Mouse (Mus musculus) thymus, adult 2 months (tissue): ENCODE measurements around the gene Nisch.
A peak's percentile ranks its signal among the peaks of the same experiment; 100 is the strongest.

ENCODE experiments used
- CTCF ChIP-seq: fragments of 200-500 bp; IDR thresholded peaks from 2 replicates; pipeline ENCODE4 v1.5.1; 2012; ENCODE audit warnings: mild to moderate bottlenecking, control low read depth, low read length, moderate library complexity, borderline replicate concordance; ENCODE audit not compliant: control insufficient read depth, poor library complexity, insufficient read depth; ENCODE audit errors: extremely low read depth
- POLR2A ChIP-seq: fragments of 200-500 bp; IDR thresholded peaks from 2 replicates; pipeline ENCODE4 v1.6.1; 2012; ENCODE audit warnings: mild to moderate bottlenecking, low read length, control low read depth, moderate library complexity; ENCODE audit not compliant: control insufficient read depth, poor library complexity, insufficient read depth; ENCODE audit errors: extremely low read depth

- no peak for TF ChIP-seq POLR2A
- peak; percentile 62; the same call in 1 of the 2 replicates for TF ChIP-seq CTCF
Observed at GRCm38 (mm10) chr14:31215157-31216002, 1.4 kb downstream of the Nisch start.
